Mouse (Mus musculus) kidney, adult 11 months (tissue): Measurements from ENCODE around the gene Kctd7.

Experiments used
- DNase-seq: peaks from one replicate; pipeline ENCODE4 v3.0.0; 2022

Gene Kctd7

GRCm38 (mm10) chr5:130193760-130194159, 49.1 kb downstream of the Kctd7 start:
- DNase-seq: no peak

GRCm38 (mm10) chr5:130196307-130196706, 51.6 kb downstream of the Kctd7 start:
- no peak for DNase-seq

- no peak for DNase-seq
Observed at GRCm38 (mm10) chr5:130197454-130197853, 52.8 kb downstream of the Kctd7 start.

- no peak for DNase-seq
Observed at GRCm38 (mm10) chr5:130197981-130198380, 53.3 kb downstream of the Kctd7 start.

- peak; percentile 73 for DNase-seq
Observed at GRCm38 (mm10) chr5:130200233-130201029, 55.8 kb downstream of the Kctd7 start.

GRCm38 (mm10) chr5:130203948-130204347, 59.3 kb downstream of the Kctd7 start:
- DNase-seq: no peak

- DNase-seq: no peak
Observed at GRCm38 (mm10) chr5:130204560-130204959, 59.9 kb downstream of the Kctd7 start.
